Mouse (Mus musculus) gastrocnemius, adult 2 months (tissue): Measurements from ENCODE around the gene Dlg2. TPM values are rescaled to one million over a fixed set of nuclear protein-coding genes. Genes with fewer than 3 reads are reported as not detected.

Source experiments
- DNase-seq: peaks from one replicate; pipeline ENCODE4 v3.0.0; 2022
- H3K27ac ChIP-seq: fragments of 200-600 bp; 2 replicates; pipeline ENCODE4 v1.8.1; 2022; ENCODE audit warnings: mild to moderate bottlenecking
- H3K4me3 ChIP-seq: fragments of 200-600 bp; 2 replicates; pipeline ENCODE4 v1.8.1; 2022; ENCODE audit warnings: mild to moderate bottlenecking, moderate library complexity
- CTCF ChIP-seq: fragments of 200-600 bp; IDR thresholded peaks from 2 replicates; pipeline ENCODE4 v1.8.1; 2022; ENCODE audit warnings: antibody characterized with exemption, mild to moderate bottlenecking, moderate library complexity
- intact Hi-C: fragments of 180-260 bp; cut with DNase I; formaldehyde crosslinking; loops from one replicate; pipeline ENCODE4 v1.15.1; 2025
- total RNA-seq, 2 experiments: library from RNA; stranded (reverse); gene quantifications; 2 replicates each; pipeline ENCODE4 v1.2.3; 2021

Gene Dlg2
- total RNA-seq, 2 experiments from 2014 or later, result 0.22 to 0.71 TPM

DNA sequence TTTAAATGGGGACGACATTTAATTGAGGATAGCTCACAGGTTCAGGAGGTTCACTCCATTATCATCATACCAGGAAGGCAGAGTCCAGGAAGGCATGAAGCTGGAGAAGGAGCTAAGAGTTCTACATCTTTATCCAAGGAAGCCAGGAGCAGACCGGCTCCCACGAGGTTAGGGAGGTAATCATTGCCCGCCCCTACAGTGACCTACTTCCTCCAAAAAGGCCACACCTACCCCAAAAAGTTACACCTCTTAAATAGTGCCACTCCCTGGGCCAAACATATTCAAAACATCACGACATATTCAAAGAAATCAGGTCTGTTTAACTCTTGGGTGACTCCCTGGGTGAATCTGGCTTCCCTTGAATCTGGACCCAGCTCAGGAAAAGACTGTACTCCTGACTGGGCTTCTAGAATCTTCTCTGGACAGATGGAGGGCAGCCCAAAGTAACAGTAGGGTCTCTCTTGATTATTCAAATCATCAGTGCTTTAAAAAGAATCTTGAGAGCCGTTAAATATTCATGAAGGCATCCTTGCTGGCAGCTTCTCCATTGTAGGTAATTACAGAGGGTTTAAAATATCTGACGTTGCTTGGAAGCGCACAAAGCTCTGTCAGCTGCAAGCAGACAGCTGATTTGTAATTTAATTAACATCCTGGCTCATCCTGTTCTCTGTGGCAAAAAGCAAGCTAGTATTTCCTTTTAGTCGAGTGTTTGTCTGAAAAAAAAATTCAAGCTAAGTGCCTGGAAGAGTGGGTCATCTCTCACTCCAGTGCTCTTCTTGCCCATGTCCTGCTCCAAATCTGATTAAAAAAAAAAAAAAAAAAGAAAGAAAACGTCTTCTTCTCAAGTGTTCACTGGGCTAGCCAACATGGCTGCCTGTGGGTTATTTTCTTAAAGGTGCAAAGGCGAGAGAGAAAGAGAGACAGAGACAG is 966.2 kb downstream of the Dlg2 start:
- H3K27ac ChIP-seq, result no peak overlapping the region
- TF ChIP-seq CTCF, result no peak
- DNase-seq, result no peak
- H3K4me3 ChIP-seq, result no peak overlapping the region
- intact Hi-C loops, result no loop called here

- intact Hi-C loops, result no loop called here
- Histone ChIP-seq H3K4me3 (no peak overlapping the region), H3K27ac (no peak overlapping the region)
- TF ChIP-seq CTCF, result no peak
- no peak for DNase-seq
Observed at GRCm38 (mm10) chr7:91443377-91443714, 966.9 kb downstream of the Dlg2 start.

- Histone ChIP-seq H3K4me3 (no peak overlapping the region), H3K27ac (no peak overlapping the region)
- intact Hi-C loops, result no loop called here
- TF ChIP-seq CTCF, result no peak
- no peak for DNase-seq
Observed at GRCm38 (mm10) chr7:91443913-91444312, 967.4 kb downstream of the Dlg2 start.

DNA sequence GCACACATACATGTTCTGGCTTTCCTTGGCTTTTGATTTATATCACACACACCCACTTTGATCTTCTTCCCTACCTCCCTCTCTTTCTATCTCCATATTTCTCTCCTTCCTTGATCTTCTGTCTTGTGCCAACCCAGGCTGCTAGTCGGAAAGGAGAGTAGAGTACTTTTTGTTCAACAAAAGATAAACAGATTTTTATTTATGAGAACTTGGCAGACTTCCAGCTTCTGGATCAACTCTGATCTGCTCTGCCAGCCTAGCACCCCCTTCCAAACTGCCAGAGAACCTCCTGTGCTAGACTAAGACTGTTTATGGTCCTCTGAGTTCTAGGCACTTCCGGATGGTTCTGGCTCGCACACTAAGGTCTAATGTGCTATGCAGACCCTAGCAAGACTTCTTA is 968.3 kb downstream of the Dlg2 start:
- no peak overlapping the region for H3K27ac ChIP-seq
- H3K4me3 ChIP-seq, result no peak overlapping the region
- TF ChIP-seq CTCF, result no peak
- DNase-seq, result no peak
- intact Hi-C loops, result no loop called here

GRCm38 (mm10) chr7:91456796-91457195 is 980.3 kb downstream of the Dlg2 start:
- no peak for DNase-seq
- no peak overlapping the region for H3K27ac ChIP-seq
- intact Hi-C loops, result no loop called here
- no peak for TF ChIP-seq CTCF
- no peak overlapping the region for H3K4me3 ChIP-seq

GRCm38 (mm10) chr7:91457207-91457606 is 980.7 kb downstream of the Dlg2 start:
- no peak for DNase-seq
- no peak overlapping the region for H3K27ac ChIP-seq
- no peak overlapping the region for H3K4me3 ChIP-seq
- TF ChIP-seq CTCF, result peak; percentile 89
- intact Hi-C loops, result no loop called here

DNA sequence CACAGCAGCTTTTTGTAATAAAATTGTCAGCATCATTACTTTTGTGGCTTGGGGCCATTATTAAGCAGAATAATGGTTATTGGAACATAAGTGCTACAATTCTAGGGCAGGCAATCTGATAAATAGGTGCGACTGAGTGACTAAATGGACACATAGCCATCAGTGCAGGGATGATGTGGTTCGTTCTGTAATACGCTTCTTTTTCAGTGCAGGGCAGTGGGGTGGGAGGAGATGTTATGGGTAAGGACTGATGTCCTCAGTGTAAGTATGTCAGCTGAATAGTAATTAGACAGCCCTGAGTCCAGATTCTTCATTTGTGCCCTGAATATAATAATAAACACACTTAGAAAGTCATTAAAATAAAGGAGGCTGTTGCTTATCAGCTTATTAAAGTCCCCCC is 984.9 kb downstream of the Dlg2 start:
- TF ChIP-seq CTCF, result no peak
- no peak overlapping the region for H3K27ac ChIP-seq
- DNase-seq, result no peak
- intact Hi-C loops, result no loop called here
- no peak overlapping the region for H3K4me3 ChIP-seq

GRCm38 (mm10) chr7:91463256-91463655 is 986.8 kb downstream of the Dlg2 start:
- intact Hi-C loops, result no loop called here

DNA sequence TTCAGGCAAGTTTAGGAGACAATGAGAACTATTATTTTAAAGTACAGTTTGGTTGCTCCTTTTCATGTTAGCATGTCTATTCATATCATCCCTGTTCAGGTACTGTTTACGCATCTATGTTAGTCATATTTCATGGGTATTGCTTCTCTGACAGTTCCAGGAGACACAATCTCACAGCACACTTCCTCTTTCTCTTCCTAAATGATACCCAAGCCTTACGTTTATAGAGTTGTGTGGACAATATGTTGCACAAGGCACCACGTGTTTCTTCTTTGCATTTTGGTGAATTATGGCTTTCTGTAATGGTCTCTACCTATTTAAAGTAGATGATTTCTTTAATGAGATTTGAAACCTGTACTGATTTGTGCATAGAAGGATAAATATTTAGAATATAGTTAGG is 990.6 kb downstream of the Dlg2 start:
- intact Hi-C loops, result no loop called here
- no peak overlapping the region for H3K4me3 ChIP-seq
- DNase-seq, result no peak
- no peak overlapping the region for H3K27ac ChIP-seq
- TF ChIP-seq CTCF, result no peak

More at GRCm38 (mm10) chr7:91463256-91463655, 986.8 kb downstream of the Dlg2 start:
- peak; percentile 15 for DNase-seq
- Histone ChIP-seq H3K27ac (no peak overlapping the region), H3K4me3 (no peak overlapping the region)
- TF ChIP-seq CTCF, result no peak

- TF ChIP-seq CTCF, result no peak
- intact Hi-C loops, result no loop called here
- DNase-seq, result no peak
- H3K27ac ChIP-seq, result no peak overlapping the region
- H3K4me3 ChIP-seq, result no peak overlapping the region
Observed at GRCm38 (mm10) chr7:91479145-91479544, 1002.7 kb downstream of the Dlg2 start.

GRCm38 (mm10) chr7:91481574-91482197 is 1005.2 kb downstream of the Dlg2 start:
- Histone ChIP-seq H3K27ac (no peak overlapping the region), H3K4me3 (no peak overlapping the region)
- no peak for TF ChIP-seq CTCF
- no peak for DNase-seq
- intact Hi-C loops, result no loop called here

DNA sequence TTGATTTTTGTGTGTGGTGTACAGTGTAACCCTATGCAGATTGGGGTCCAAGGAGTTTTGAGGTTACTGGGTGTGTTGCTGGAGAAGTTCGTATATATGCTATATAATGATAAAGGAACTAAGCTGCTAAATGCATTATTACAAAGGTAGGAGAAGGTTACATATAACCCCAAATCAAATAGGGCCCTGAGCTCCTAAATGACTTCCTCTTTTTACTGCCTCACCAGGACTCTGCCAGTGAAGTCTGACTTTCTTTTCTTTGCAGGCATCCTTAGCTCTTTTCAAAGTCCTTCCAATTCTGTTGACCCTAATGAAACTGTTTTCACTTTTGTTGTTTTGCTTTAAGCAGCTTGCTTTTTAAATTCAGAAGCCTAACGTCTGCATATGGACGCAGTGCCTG is 1016.8 kb downstream of the Dlg2 start:
- intact Hi-C loops, result no loop called here
- Histone ChIP-seq H3K27ac (no peak overlapping the region), H3K4me3 (no peak overlapping the region)
- DNase-seq, result no peak
- no peak for TF ChIP-seq CTCF

DNA sequence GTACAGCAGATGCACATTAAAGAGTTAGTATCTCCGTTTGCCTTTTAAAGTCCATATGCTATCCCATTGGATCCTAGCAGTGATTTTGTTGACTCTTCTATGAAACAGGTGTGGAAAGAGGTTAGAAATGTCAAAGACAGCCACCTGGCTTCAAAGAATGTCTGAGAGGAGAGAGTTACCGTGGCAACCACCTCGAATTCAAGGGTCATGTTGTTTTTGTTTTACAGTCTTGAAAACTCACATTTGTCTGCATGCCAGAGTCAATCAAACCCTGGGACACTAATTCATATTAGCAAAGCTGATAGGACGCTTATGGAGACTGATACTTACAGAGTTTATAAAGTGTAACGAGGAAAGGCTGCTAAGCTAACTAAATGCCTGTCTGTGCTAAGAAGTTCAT is 1019.1 kb downstream of the Dlg2 start:
- Histone ChIP-seq H3K27ac (no peak overlapping the region), H3K4me3 (no peak overlapping the region)
- no peak for DNase-seq
- TF ChIP-seq CTCF, result no peak
- intact Hi-C loops, result no loop called here

DNA sequence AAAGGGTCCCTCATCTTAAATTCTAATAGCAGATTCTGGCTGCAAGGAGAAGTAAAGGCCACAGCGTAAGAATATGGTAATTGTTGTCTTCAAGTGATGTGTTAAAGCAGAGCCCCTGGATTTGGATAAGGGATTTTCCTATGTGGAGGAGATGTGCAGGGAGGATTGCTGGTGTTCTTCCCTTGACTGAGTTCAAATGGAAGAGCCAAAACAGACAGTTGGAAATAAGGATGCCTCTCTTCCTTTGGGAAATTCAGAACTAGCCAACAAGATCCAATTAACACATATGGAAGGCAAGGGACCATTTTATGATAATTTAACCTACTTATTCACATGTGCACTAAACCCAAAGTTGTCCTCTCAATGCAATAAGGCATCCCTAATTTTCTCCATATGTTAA is 1034.6 kb downstream of the Dlg2 start:
- no peak overlapping the region for H3K4me3 ChIP-seq
- TF ChIP-seq CTCF, result no peak
- no peak overlapping the region for H3K27ac ChIP-seq
- intact Hi-C loops, result no loop called here
- no peak for DNase-seq
